Mouse (Mus musculus) forebrain, embryonic 10.5 days (tissue): ENCODE measurements around the gene Ptpn5. TPM values are rescaled to one million over a fixed set of nuclear protein-coding genes. Genes with fewer than 3 reads are reported as not detected.
A peak's percentile ranks its signal among the peaks of the same experiment; 100 is the strongest.

Experiments used
- DNase-seq: peaks from one replicate; pipeline ENCODE4 v3.0.0-alpha.2; 2017; ENCODE audit warnings: low spot score; ENCODE audit errors: extremely low spot score
- H3K27ac ChIP-seq: fragments of 300-500 bp; sonication (generic); 2 replicates; pipeline ENCODE4 v1.5.1; 2016; ENCODE audit warnings: mild to moderate bottlenecking
- H3K27me3 ChIP-seq: fragments of 300-500 bp; sonication (generic); 2 replicates; pipeline ENCODE4 v1.6.1; 2016; ENCODE audit warnings: mild to moderate bottlenecking; ENCODE audit not compliant: poor library complexity, severe bottlenecking
- H3K36me3 ChIP-seq: fragments of 300-500 bp; sonication (generic); replicated peaks from 2 replicates; pipeline ENCODE4 v1.6.1; 2016; ENCODE audit warnings: mild to moderate bottlenecking, moderate library complexity
- H3K4me1 ChIP-seq: fragments of 300-500 bp; sonication (generic); 2 replicates; pipeline ENCODE4 v1.6.1; 2016
- H3K4me3 ChIP-seq: fragments of 300-500 bp; sonication (generic); 2 replicates; pipeline ENCODE4 v1.5.1; 2016; ENCODE audit warnings: mild to moderate bottlenecking, moderate library complexity
- H3K9me3 ChIP-seq: fragments of 300-500 bp; sonication (generic); 2 replicates; pipeline ENCODE4 v1.6.1; 2016; ENCODE audit warnings: mild to moderate bottlenecking, moderate library complexity
- WGBS: fragments of 180-500 bp; shearing (Covaris S2); methylation state at CpG from one replicate; pipeline ENCODE4 v1.1.7; 2016; 5-methylcytosine and 5-hydroxymethylcytosine counted together
- microRNA-seq: library from miRNA; unstranded; fragments of <30 nt; microRNA quantifications from one replicate; pipeline ENCODE4, GENCODE M21; 2017
- polyA plus RNA-seq: library from polyadenylated mRNA; unstranded; fragments of >200 nt; fragmentation: Nextera tagmentation; extraction: Ambion mirVana; gene quantifications from 2 replicates; pipeline ENCODE4 v1.2.1, GENCODE M21; 2016

Gene Ptpn5
- polyA plus RNA-seq, 1 experiment from 2014 or later: 4.1 TPM

DNA sequence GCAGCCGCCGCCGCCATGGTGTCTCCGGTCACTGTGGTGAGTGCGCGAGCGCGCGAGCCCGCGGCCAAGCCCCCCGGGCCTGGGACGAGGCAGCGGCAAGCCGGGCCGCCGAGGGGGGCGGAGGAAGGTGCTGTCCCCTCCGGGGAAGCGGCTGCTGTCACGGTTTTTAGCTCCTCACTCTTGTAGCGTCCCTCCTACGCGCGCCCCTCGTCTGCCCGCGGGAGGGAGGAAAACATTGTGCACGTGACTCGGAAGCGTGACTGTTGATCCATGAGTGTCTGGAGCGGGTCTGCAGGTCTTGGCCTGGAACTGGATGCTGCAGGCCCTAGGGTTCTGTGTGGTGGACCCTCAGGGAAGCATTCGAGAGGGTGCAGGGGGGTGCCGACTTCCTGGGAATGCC lies 82.7 kb downstream of the Ptpn5 start:
- Histone ChIP-seq H3K4me1 (peaks cover 24% of the 10 kb centered on the region), H3K27me3 (peaks cover 11% of the 10 kb centered on the region), H3K36me3 (peaks cover 10% of the 10 kb centered on the region), H3K4me3 (peak overlapping the region; percentile 91), H3K27ac (peak overlapping the region; percentile 95), H3K9me3 (no peaks in the 10 kb centered on the region)
- no peak for DNase-seq
- under 1% methylated on average over 34 of the region's 34 CpGs for WGBS

DNA sequence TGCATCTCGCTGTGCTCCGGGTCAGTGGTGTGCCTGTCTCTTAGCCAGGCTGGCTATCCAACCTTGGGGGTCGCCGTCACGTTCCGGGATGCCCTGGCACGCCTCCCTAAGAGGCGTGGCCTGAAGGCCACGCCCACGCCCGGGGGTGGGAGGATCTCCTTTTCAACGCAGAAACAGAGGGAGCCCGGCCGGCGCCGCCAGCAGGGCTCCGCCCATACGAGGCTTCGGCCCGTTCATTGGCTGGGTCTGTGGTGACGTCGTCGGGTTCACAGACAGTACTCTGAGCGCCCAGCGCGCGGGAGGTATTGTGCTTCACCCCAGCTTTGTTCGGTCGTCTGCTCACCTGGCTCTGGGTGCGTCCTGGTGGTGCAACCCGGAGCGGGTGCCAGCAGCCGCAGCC lies 83.1 kb downstream of the Ptpn5 start, which contains the start of gene Tmem86a:
Gene Tmem86a (plus strand): TSS at position 236 of the 400 bp plus-strand sequence.
- Histone ChIP-seq H3K9me3 (no peaks in the 10 kb centered on the region), H3K36me3 (peaks cover 10% of the 10 kb centered on the region), H3K4me1 (peaks cover 24% of the 10 kb centered on the region), H3K27ac (peak within 1 kb of the TSS; percentile 95), H3K27me3 (peaks cover 11% of the 10 kb centered on the region), H3K4me3 (peak within 1 kb of the TSS; percentile 91)
- DNase-seq: peak; percentile 95
- whole genome bisulfite sequencing: 0% methylated on average over 33 of the region's 33 CpGs

DNA sequence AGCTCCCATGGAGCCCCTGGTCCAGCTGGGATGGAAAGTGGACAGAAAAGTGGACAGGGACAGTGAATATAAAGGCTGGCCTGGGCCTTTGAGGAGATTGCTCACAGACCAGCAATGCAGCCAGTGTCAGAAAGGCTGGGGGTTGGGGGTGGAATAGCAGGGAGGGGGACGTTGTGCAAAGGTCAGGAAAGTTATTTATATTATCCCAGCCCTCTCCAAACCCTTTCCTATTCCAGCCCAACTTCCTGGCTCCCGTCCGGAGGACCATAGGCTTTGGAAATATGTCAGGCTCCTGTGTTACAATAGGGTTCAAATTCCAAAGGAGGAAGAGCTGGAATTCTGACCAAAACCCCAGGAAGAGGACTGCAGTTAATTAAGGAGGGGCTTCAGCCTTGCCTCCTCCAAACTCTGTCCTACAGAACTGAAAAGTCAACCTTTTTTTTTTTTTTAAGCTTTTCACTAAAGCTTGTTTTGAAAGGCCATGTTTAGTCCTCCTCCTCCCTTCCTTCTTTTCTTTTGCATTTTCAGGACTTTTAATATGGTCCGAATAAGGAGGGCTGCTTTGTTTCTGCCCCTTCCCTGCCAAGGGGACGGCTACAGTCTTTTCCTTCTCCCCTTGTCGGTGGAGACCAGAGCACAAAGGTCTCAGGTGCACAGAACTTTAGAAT lies 90.5 kb downstream of the Ptpn5 start:
- 54% methylated on average over 6 of the region's 6 CpGs for WGBS
- DNase-seq: no peak
- Histone ChIP-seq H3K4me3 (no peak overlapping the region), H3K9me3 (no peaks in the 10 kb centered on the region), H3K36me3 (no peaks in the 10 kb centered on the region), H3K27me3 (no peaks in the 10 kb centered on the region), H3K27ac (peak overlapping the region; percentile 48), H3K4me1 (peaks cover 14% of the 10 kb centered on the region)

DNA sequence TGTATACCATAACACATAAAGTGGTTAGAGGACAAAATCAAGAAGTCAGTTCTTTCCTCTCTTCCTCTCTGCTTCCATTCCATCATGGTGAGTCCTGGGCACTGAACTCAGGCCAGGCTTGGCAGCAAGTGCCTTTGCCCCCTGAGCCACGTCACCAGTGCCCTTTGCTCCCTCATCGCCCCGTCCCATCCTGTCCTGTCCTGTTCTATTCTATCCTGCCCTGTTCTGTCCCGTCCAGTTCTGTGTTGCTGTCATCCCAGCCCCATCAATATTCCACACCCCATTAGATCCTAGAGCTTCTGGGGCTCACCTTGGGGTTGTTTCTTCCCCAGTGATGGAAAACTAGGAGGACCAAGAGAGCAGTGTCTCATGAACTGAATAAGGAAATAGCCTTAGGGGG lies 91.4 kb downstream of the Ptpn5 start:
- WGBS: 85% methylated on average over 4 of the region's 4 CpGs
- Histone ChIP-seq H3K9me3 (no peaks in the 10 kb centered on the region), H3K4me1 (peaks cover 14% of the 10 kb centered on the region), H3K4me3 (no peak overlapping the region), H3K27ac (0 out of 2 replicates have a peak overlapping the region, but pooled peaks have one; percentile 30), H3K27me3 (no peaks in the 10 kb centered on the region), H3K36me3 (no peaks in the 10 kb centered on the region)
- DNase-seq: no peak

DNA sequence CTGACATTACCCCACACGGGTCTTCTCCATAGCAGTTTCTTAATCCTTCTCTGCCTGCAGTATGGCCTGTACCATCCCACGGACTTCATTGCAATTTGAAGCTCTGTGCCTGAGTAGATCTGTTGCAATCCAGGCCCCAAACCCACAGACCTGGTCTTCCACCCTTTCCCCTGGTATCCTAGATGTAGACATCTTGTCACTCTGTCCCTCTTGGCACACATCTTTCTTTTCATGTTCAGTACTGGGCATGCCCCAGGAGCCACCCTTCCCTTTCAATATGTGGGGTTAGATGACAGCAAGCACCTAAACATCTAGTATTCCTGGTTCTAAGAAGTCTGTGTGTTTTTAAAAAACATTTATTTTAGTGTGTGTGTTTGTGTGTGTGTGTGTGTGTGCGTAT lies 91.8 kb downstream of the Ptpn5 start:
- no peak for DNase-seq
- Histone ChIP-seq H3K9me3 (no peaks in the 10 kb centered on the region), H3K4me1 (peaks cover 14% of the 10 kb centered on the region), H3K4me3 (no peak overlapping the region), H3K27me3 (no peaks in the 10 kb centered on the region), H3K36me3 (no peaks in the 10 kb centered on the region), H3K27ac (no peak overlapping the region)
- WGBS: 87% methylated on average over 3 of the region's 3 CpGs

DNA sequence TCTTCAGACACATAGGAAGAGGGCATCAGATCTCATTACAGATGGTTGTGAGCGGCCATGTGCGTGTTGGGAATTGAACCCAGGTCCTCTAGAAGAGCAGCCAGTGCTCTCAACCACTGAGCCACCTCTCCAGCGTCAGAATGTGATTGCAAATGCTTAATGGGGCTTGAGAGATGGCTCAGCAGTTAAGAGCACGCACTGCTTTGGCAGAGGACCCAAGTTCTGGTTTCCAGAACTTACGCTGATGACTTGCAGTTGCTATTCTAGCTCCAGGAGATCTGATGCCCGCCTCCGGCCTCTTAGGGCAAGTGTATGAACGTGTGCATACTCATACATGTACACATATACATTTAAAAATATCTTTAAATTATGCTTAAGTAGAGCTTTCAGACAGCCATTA lies 98.1 kb downstream of the Ptpn5 start:
- DNase-seq: no peak
- Histone ChIP-seq H3K27ac (no peak overlapping the region), H3K27me3 (no peaks in the 10 kb centered on the region), H3K36me3 (no peaks in the 10 kb centered on the region), H3K9me3 (no peaks in the 10 kb centered on the region), H3K4me1 (no peaks in the 10 kb centered on the region), H3K4me3 (no peak overlapping the region)
- 84% methylated on average over 8 of the region's 8 CpGs for WGBS

DNA sequence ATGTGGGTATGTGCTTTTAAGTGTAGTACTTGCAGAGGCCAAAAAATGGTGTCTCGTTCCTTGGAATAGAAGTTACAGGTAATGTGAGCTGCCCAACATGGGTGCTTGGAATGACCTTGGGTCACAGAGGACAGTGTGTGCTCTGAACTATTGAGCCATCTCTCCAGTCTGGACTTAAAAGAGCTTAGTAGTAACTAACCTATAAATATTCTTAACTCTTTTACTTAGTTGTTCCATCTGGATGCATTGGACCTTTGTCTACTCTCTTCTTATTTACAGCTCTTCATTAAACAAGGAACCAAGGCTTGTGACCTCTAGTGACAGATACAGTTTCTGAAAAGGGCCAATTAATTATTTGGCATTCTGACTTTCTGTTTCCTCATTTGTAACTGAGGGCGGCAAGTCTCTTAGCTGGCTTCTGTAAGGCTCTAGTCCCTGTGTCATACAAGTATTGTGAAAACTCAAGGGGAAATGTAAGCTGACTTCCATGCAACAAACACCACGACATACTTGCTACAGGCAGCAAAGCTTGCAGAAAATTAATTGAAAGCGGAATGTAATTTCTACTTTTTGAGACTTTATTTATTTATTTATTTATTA lies 98.6 kb downstream of the Ptpn5 start:
- WGBS: 90% methylated on average over 4 of the region's 4 CpGs
- no peaks in the 10 kb centered on the region for H3K9me3 ChIP-seq
- no peak for DNase-seq
- H3K4me1 ChIP-seq: no peaks in the 10 kb centered on the region
- H3K36me3 ChIP-seq: no peaks in the 10 kb centered on the region
- no peak overlapping the region for H3K4me3 ChIP-seq
- no peak overlapping the region for H3K27ac ChIP-seq
- H3K27me3 ChIP-seq: no peaks in the 10 kb centered on the region

DNA sequence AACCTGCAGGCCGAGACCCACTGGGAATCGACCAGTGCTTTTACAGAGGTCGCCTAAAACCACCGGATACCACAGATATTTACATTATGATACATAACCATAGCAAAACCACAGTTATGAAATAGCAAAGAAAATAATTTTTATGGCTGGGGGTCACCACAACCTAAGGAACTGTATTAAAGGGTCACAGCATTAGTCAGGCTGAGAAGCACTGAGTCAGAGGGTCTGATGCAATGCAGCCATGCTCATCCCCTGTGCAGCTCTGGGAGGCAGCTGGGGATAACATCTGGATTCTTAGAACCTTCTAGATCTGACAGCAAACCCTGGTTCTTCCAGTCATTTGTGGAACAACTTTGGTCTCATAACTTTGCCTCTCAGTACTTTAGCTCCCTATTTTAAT lies 102.1 kb downstream of the Ptpn5 start:
- 87% methylated on average over 4 of the region's 4 CpGs for WGBS
- Histone ChIP-seq H3K36me3 (no peaks in the 10 kb centered on the region), H3K9me3 (no peaks in the 10 kb centered on the region), H3K27ac (no peak overlapping the region), H3K27me3 (no peaks in the 10 kb centered on the region), H3K4me1 (no peaks in the 10 kb centered on the region), H3K4me3 (no peak overlapping the region)
- DNase-seq: no peak

DNA sequence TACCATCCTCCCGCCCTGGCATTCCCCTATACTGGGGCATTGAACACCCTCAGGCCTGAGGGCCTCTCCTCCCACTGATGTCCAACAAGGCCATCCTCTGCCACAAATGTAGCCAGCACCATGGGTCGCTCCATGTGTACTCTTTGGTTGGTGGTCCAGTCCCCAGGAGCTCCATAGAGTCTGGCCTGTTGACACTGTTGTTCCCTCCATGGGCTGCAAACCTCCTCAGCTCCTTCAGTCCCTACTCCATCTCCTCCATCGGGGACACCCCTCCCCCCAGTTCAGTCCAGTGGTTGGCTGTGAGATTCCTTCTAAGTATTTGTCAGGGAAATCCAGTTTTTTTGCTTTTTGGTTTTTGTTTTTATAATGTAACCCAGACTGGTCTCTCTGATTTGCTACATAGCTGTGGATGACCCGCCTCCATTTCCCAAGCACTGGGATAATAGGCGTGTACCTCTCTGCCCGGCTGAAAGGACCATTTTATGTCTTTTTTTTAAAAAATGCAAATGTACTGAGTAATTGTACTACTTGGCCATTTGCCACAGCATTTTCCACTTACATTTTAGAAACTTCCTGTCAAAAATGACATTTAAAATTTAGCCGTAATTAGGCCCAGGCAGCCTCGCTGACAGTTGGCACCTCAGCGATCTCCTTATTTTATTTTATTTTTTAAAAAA lies 102.8 kb downstream of the Ptpn5 start:
- H3K4me1 ChIP-seq: no peaks in the 10 kb centered on the region
- 92% methylated on average over 9 of the region's 9 CpGs for WGBS
- no peak for DNase-seq
- no peaks in the 10 kb centered on the region for H3K36me3 ChIP-seq
- no peaks in the 10 kb centered on the region for H3K9me3 ChIP-seq
- H3K27me3 ChIP-seq: no peaks in the 10 kb centered on the region
- H3K27ac ChIP-seq: no peak overlapping the region
- H3K4me3 ChIP-seq: no peak overlapping the region

Small RNAs within 50 kb of the gene (microRNA-seq; reads per million reads assigned to microRNA genes)
- gene Mir7056: not detected

Other genes with a start within 250 kb of the Ptpn5 start
- 259 and 274 TPM in 2 replicates for gene Tsg101, start 213.7 kb downstream of the Ptpn5 start, polyA plus RNA-seq
- 13.4 and 14.6 TPM in 2 replicates for gene Uevld, start 175.2 kb downstream of the Ptpn5 start, polyA plus RNA-seq
- gene Gm9999, start 150.1 kb downstream of the Ptpn5 start, polyA plus RNA-seq: not detected in 2 replicates
- gene Spty2d1, start 125.3 kb downstream of the Ptpn5 start, polyA plus RNA-seq: 10.9 and 11.4 TPM in 2 replicates
- 9.8 and 10.5 TPM in 2 replicates for gene Tmem86a, start 83.1 kb downstream of the Ptpn5 start, polyA plus RNA-seq
- gene Mrgpra6, start 71.2 kb upstream of the Ptpn5 start, polyA plus RNA-seq: not detected in 2 replicates
- gene Mrgpra9, start 119.2 kb upstream of the Ptpn5 start, polyA plus RNA-seq: not detected in 2 replicates
- gene Mrgpra1, start 220.6 kb upstream of the Ptpn5 start, polyA plus RNA-seq: not detected in 2 replicates